Mouse (Mus musculus) brain, embryonic 14.5 days (tissue): ENCODE measurements at regions not wholly inside any gene's neighbourhood (a gene's known extent, or its start where the extent isn't known, plus 50 kb on each side); places are given as distances from the start of the nearest gene placed in this dataset.

Source experiments
- CTCF ChIP-seq: fragments of 200-500 bp; IDR thresholded peaks from 2 replicates; pipeline ENCODE4 v1.5.1; 2012; ENCODE audit warnings: inconsistent platforms, mild to moderate bottlenecking, moderate library complexity, borderline replicate concordance; ENCODE audit not compliant: insufficient read depth, insufficient read length; ENCODE audit errors: extremely low read depth
- POLR2A ChIP-seq: fragments of 200-500 bp; IDR thresholded peaks from 2 replicates; pipeline ENCODE4 v1.6.1; 2012; ENCODE audit warnings: mild to moderate bottlenecking, inconsistent platforms, borderline replicate concordance; ENCODE audit not compliant: poor library complexity, insufficient read depth, insufficient read length, severe bottlenecking; ENCODE audit errors: extremely low read depth

GRCm38 (mm10) chr7:136357011-136357410 lies 537.4 kb upstream of the Mgmt start:
- TF ChIP-seq POLR2A, result no peak
- no peak for TF ChIP-seq CTCF
